Mouse (Mus musculus): ENCODE results near the gene Acap2. TPM values are rescaled to one million over a fixed set of nuclear protein-coding genes. Genes with fewer than 3 reads are reported as not detected.

Gene Acap2
- 6.0 and 6.2 TPM in 2 replicates for polyA plus RNA-seq (2012)

GRCm38 (mm10) chr16:31200790-31201567 lies at the start of gene Acap2:
Gene Acap2, minus strand, starts transcription at chr16:31201245.

GRCm38 (mm10) chr16:31081125-31081664 lies 119.8 kb downstream of the Acap2 start, which contains the start of gene Xxylt1:
Gene Xxylt1, minus strand, starts transcription at chr16:31081432.

Other genes starting within 250 kb of the Acap2 start
- 7.7 and 8.8 TPM in 2 replicates for gene Xxylt1, start 119.8 kb downstream of the Acap2 start, polyA plus RNA-seq (2012)
- 57.6 and 60.9 TPM in 2 replicates for gene Ppp1r2, start 74.0 kb upstream of the Acap2 start, polyA plus RNA-seq (2012)
- gene Apod, start 113.6 kb upstream of the Acap2 start, polyA plus RNA-seq (2012), result 0.19 TPM in 1 of 2 replicates, not detected in the other
- 5.0 and 6.5 TPM in 2 replicates for gene Bdh1, start 221.0 kb upstream of the Acap2 start, polyA plus RNA-seq (2012)